30 mouse cellular contexts compared by ENCODE assay signal in genomic region chr5:108076833-108077540, GRCm38 (mm10). TPM values are rescaled to one million over a fixed set of nuclear protein-coding genes. Genes with fewer than 3 reads are reported as not detected.
DNase-seq lines count a peak whose midpoint lies in the region; ATAC-seq and TF ChIP-seq lines count a peak whose summit lies in the region.
"Had no signal": no experiment of that assay in that cellular context is flagged by ENCODE, and none has a peak within 500 bp of the region (broad histone marks: within the 10 kb centered on the region; RNA-seq: fewer than 3 reads in every experiment).

No protein-coding gene starts in this region.

- H3K4me3 ChIP-seq in liver, adult 2 months (ENCODE audit: insufficient read depth, low read depth, low read length), result no peak overlapping the region
- H3K4me3 ChIP-seq in liver, embryonic 12.5 days, result no peak overlapping the region
- peak overlapping the region; percentile 6 to 34; a peak in 2 of 4 replicates for H3K4me3 ChIP-seq in ES-E14 (ENCODE audit: insufficient read depth in 1 of 2, low read depth in 1 of 2, low read length in 2 of 2, poor library complexity in 1 of 2, severe bottlenecking in 1 of 2)
- H3K4me3 ChIP-seq in intestine, embryonic 16.5 days (ENCODE audit: low read length), result no peak overlapping the region
- H3K4me3 ChIP-seq in forebrain, embryonic 12.5 days (replicated peaks), result no peak overlapping the region
- H3K4me3 ChIP-seq: embryonic facial prominence, embryonic 12.5 days; forebrain, embryonic 15.5 days; heart, embryonic 10.5 days; heart, embryonic 15.5 days; hindbrain, embryonic 12.5 days; left cerebral cortex, adult 2 months; limb, embryonic 12.5 days; midbrain, embryonic 15.5 days; neural tube, embryonic 15.5 days; stomach, embryonic 15.5 days had no signal

- DNase-seq in liver, adult 2 months (ENCODE audit: extremely low read depth, low read depth, low spot score), result peak; percentile 46
- DNase-seq in ES-E14 (ENCODE audit: low read depth, low spot score), result peak; percentile 88
- no peak for DNase-seq in layer of hippocampus, postnatal 14 days (ENCODE audit: low spot score in 2 of 2)
- no peak for DNase-seq in adrenal gland, adult 2 months
- DNase-seq: adrenal gland, postnatal 10 days; B cell, adult 2 months; cerebellum, adult 8-10 months; cerebellum, postnatal 25 days; heart, postnatal 36 days; kidney, adult 11 months; liver, postnatal 0 days; lung, postnatal 4 days; retina, postnatal 1 day; right cerebral cortex, postnatal 14 days; thymus, postnatal 14 days had no signal

- peaks cover 8% of the 10 kb centered on the region; the same call in 1 of the 2 replicates for H3K36me3 ChIP-seq in liver, adult 2 months (ENCODE audit: control insufficient read depth, insufficient read depth, low read length)
- H3K36me3 ChIP-seq in liver, embryonic 12.5 days, result peaks cover 78% of the 10 kb centered on the region
- H3K36me3 ChIP-seq in ES-E14 (ENCODE audit: control insufficient read depth, insufficient read depth, low read length, poor library complexity, severe bottlenecking), result peaks cover 25% of the 10 kb centered on the region
- peaks cover 4% of the 10 kb centered on the region; the same call in 1 of the 2 replicates for H3K36me3 ChIP-seq in intestine, embryonic 16.5 days (ENCODE audit: control insufficient read depth, insufficient read depth, low read length)
- peaks cover 65% of the 10 kb centered on the region for H3K36me3 ChIP-seq in forebrain, embryonic 12.5 days (replicated peaks)

- H3K27me3 ChIP-seq in liver, adult 2 months (ENCODE audit: control insufficient read depth, insufficient read depth, low read length), result no peaks in the 10 kb centered on the region
- no peaks in the 10 kb centered on the region for H3K27me3 ChIP-seq in liver, embryonic 12.5 days (replicated peaks)
- H3K27me3 ChIP-seq in intestine, embryonic 16.5 days (replicated peaks; ENCODE audit: control insufficient read depth, insufficient read depth, low read length), result no peaks in the 10 kb centered on the region
- H3K27me3 ChIP-seq in forebrain, embryonic 12.5 days, result no peaks in the 10 kb centered on the region
- H3K27me3 ChIP-seq: embryonic facial prominence, embryonic 12.5 days; forebrain, embryonic 15.5 days; heart, embryonic 15.5 days; hindbrain, embryonic 12.5 days; limb, embryonic 12.5 days; midbrain, embryonic 15.5 days; neural tube, embryonic 15.5 days; stomach, embryonic 15.5 days had no signal

- H3K4me1 ChIP-seq in liver, adult 2 months (ENCODE audit: control insufficient read depth, insufficient read depth, low read length), result no peaks in the 10 kb centered on the region; the same call in 1 of the 2 replicates
- H3K4me1 ChIP-seq in liver, embryonic 12.5 days, result peaks cover 8% of the 10 kb centered on the region; the same call in 1 of the 2 replicates
- H3K4me1 ChIP-seq in ES-E14 (ENCODE audit: control insufficient read depth in 2 of 2, insufficient read depth in 2 of 2, low read length in 2 of 2, poor library complexity in 1 of 2), result peaks cover 12 to 26% of the 10 kb centered on the region in 2 experiments; a peak in 2 of 4 replicates
- no peaks in the 10 kb centered on the region for H3K4me1 ChIP-seq in intestine, embryonic 16.5 days (ENCODE audit: control insufficient read depth, insufficient read depth, low read length)
- no peaks in the 10 kb centered on the region for H3K4me1 ChIP-seq in forebrain, embryonic 12.5 days
- H3K4me1 ChIP-seq: embryonic facial prominence, embryonic 12.5 days; forebrain, embryonic 15.5 days; heart, embryonic 10.5 days; hindbrain, embryonic 12.5 days; limb, embryonic 12.5 days; midbrain, embryonic 15.5 days; neural tube, embryonic 15.5 days; stomach, embryonic 15.5 days had no signal

- ATAC-seq in liver, embryonic 12.5 days, result no peak
- ATAC-seq in intestine, embryonic 16.5 days, result peak; percentile 70
- ATAC-seq in forebrain, embryonic 12.5 days (ENCODE audit: low FRiP score), result no peak
- ATAC-seq: forebrain, embryonic 15.5 days; hindbrain, postnatal 0 days; liver, postnatal 0 days; midbrain, embryonic 15.5 days had no signal

- no peak overlapping the region for H3K9ac ChIP-seq in liver, adult 2 months (ENCODE audit: low read depth, low read length)
- no peak overlapping the region for H3K9ac ChIP-seq in liver, embryonic 12.5 days
- peak overlapping the region; percentile 48; the same call in 1 of the 2 replicates for H3K9ac ChIP-seq in ES-E14 (ENCODE audit: insufficient read depth, low read depth, low read length, poor library complexity, severe bottlenecking)
- H3K9ac ChIP-seq in intestine, embryonic 16.5 days (ENCODE audit: low read depth, low read length), result no peak overlapping the region
- H3K9ac ChIP-seq in forebrain, embryonic 12.5 days, result no peak overlapping the region
- H3K9ac ChIP-seq: embryonic facial prominence, embryonic 12.5 days; forebrain, embryonic 15.5 days; heart, embryonic 15.5 days; hindbrain, embryonic 12.5 days; limb, embryonic 12.5 days; liver, postnatal 0 days; midbrain, embryonic 15.5 days; neural tube, embryonic 15.5 days; stomach, embryonic 15.5 days had no signal

- in situ Hi-C loops in ES-E14 (cut with MboI; ENCODE audit: low sequenced_read_pairs in 2 of 2, unreplicated experiment in 2 of 2), result no loop called here

- no peak for TF ChIP-seq POLR2A in liver, adult 2 months (IDR thresholded peaks at IDR 0.05; ENCODE audit: extremely low read depth, insufficient read depth, low read length)

- 82% methylated on average over 6 of the region's 6 CpGs for WGBS in liver, adult 2 months
- WGBS in liver, embryonic 12.5 days (ENCODE audit: insufficient replicate concordance), result 74% methylated on average over 6 of the region's 6 CpGs
- 63% methylated on average over 6 of the region's 6 CpGs for WGBS in intestine, embryonic 16.5 days
- 37% methylated on average over 6 of the region's 6 CpGs for WGBS in forebrain, embryonic 12.5 days

- TF ChIP-seq CTCF in liver, adult 2 months (IDR thresholded peaks at IDR 0.05; ENCODE audit: low read depth, low read length), result no peak

- no peaks in the 10 kb centered on the region for H3K9me3 ChIP-seq in liver, embryonic 12.5 days (replicated peaks)
- no peaks in the 10 kb centered on the region for H3K9me3 ChIP-seq in ES-E14 (ENCODE audit: control insufficient read depth, insufficient read depth, low read depth, low read length)
- H3K9me3 ChIP-seq in intestine, embryonic 16.5 days (ENCODE audit: control insufficient read depth, low read length), result no peaks in the 10 kb centered on the region
- no peaks in the 10 kb centered on the region for H3K9me3 ChIP-seq in forebrain, embryonic 12.5 days
- H3K9me3 ChIP-seq: forebrain, embryonic 15.5 days; heart, embryonic 10.5 days; heart, embryonic 15.5 days; hindbrain, embryonic 12.5 days; midbrain, embryonic 15.5 days; neural tube, embryonic 15.5 days; stomach, embryonic 15.5 days had no signal

- H3K27ac ChIP-seq in liver, adult 2 months (replicated peaks; ENCODE audit: insufficient read depth, low read depth, low read length), result no peak overlapping the region
- H3K27ac ChIP-seq in liver, embryonic 12.5 days, result no peak overlapping the region
- H3K27ac ChIP-seq in ES-E14 (ENCODE audit: insufficient read depth, low read depth, low read length, poor library complexity, severe bottlenecking), result peak overlapping the region; percentile 96; the same call in 1 of the 2 replicates
- H3K27ac ChIP-seq in intestine, embryonic 16.5 days (ENCODE audit: low read length), result peak overlapping the region; percentile 46; the same call in 1 of the 2 replicates
- no peak overlapping the region for H3K27ac ChIP-seq in forebrain, embryonic 12.5 days
- H3K27ac ChIP-seq: embryonic facial prominence, embryonic 12.5 days; forebrain, embryonic 15.5 days; heart, embryonic 10.5 days; heart, embryonic 15.5 days; hindbrain, embryonic 12.5 days; hindbrain, postnatal 0 days; left cerebral cortex, adult 2 months; limb, embryonic 12.5 days; midbrain, embryonic 15.5 days; neural tube, embryonic 15.5 days; stomach, embryonic 15.5 days had no signal

- no peak overlapping the region for H3K4me2 ChIP-seq in liver, embryonic 12.5 days
- H3K4me2 ChIP-seq in intestine, embryonic 16.5 days (ENCODE audit: low read depth, low read length), result no peak overlapping the region
- no peak overlapping the region for H3K4me2 ChIP-seq in forebrain, embryonic 12.5 days
- H3K4me2 ChIP-seq: embryonic facial prominence, embryonic 12.5 days; forebrain, embryonic 15.5 days; heart, embryonic 15.5 days; hindbrain, embryonic 12.5 days; limb, embryonic 12.5 days; liver, embryonic 11.5 days; midbrain, embryonic 15.5 days; neural tube, embryonic 15.5 days; stomach, embryonic 15.5 days had no signal

- H3K79me2 ChIP-seq in liver, adult 2 months (ENCODE audit: control insufficient read depth, insufficient read depth, low read length), result peaks cover 16% of the 10 kb centered on the region

RNA-seq across cellular contexts. Expression of gene Mtf2, which starts 11.5 kb away (rescaled TPM):
- total RNA-seq in liver, adult 2 months (2014; rRNA removed), result 8.2 and 9.8 TPM in 2 replicates
- 3.1 and 4.3 TPM in 2 replicates for polyA plus RNA-seq in liver, adult 2 months (2012; rRNA removed)
- 56.3 and 60.4 TPM in 2 replicates for polyA plus RNA-seq in liver, embryonic 12.5 days (2016; fragmentation: Nextera tagmentation; extraction: Ambion mirVana)
- total RNA-seq in ES-E14 (2012; rRNA removed), result 236 and 242 TPM in 2 replicates
- polyA plus RNA-seq in intestine, embryonic 16.5 days (2015; fragmentation: Nextera tagmentation; extraction: Ambion mirVana), result 69.1 and 74.9 TPM in 2 replicates
- total RNA-seq in layer of hippocampus, postnatal 14 days (2021), result 10 to 100 TPM; 44.8 to 45.4 TPM
- 134 and 138 TPM in 2 replicates for polyA plus RNA-seq in forebrain, embryonic 12.5 days (2016; fragmentation: Nextera tagmentation; extraction: Ambion mirVana)
- total RNA-seq in adrenal gland, adult 2 months (2021), result 10 to 100 TPM; 18.4 to 26.6 TPM
- 4.0 and 5.3 TPM in 2 replicates for polyA plus RNA-seq in adrenal gland, adult 2 months (2012; rRNA removed)

RNA-seq across cellular contexts. Expression of gene Tmed5, which starts 55.4 kb away (rescaled TPM):
- total RNA-seq in liver, adult 2 months (2014; rRNA removed), result 86.8 and 109 TPM in 2 replicates
- 104 and 106 TPM in 2 replicates for polyA plus RNA-seq in liver, adult 2 months (2012; rRNA removed)
- 27.6 and 29.3 TPM in 2 replicates for polyA plus RNA-seq in liver, embryonic 12.5 days (2016; fragmentation: Nextera tagmentation; extraction: Ambion mirVana)
- total RNA-seq in ES-E14 (2012; rRNA removed), result 78.3 and 95.5 TPM in 2 replicates
- polyA plus RNA-seq in intestine, embryonic 16.5 days (2015; fragmentation: Nextera tagmentation; extraction: Ambion mirVana), result 42.0 and 46.8 TPM in 2 replicates
- total RNA-seq in layer of hippocampus, postnatal 14 days (2021), result 10 to 100 TPM; 22.6 to 25.2 TPM
- polyA plus RNA-seq in forebrain, embryonic 12.5 days (2016; fragmentation: Nextera tagmentation; extraction: Ambion mirVana), result 26.2 and 29.7 TPM in 2 replicates
- total RNA-seq in adrenal gland, adult 2 months (2021), result 10 to 100 TPM; 61.8 to 92.0 TPM
- polyA plus RNA-seq in adrenal gland, adult 2 months (2012; rRNA removed), result 214 and 243 TPM in 2 replicates

RNA-seq across cellular contexts. Expression of gene Ccdc18, which starts 55.7 kb away (rescaled TPM):
- 0.18 and 0.87 TPM in 2 replicates for total RNA-seq in liver, adult 2 months (2014; rRNA removed)
- 0.06 TPM in 1 of 2 replicates, not detected in the other for polyA plus RNA-seq in liver, adult 2 months (2012; rRNA removed)
- 7.1 and 9.3 TPM in 2 replicates for polyA plus RNA-seq in liver, embryonic 12.5 days (2016; fragmentation: Nextera tagmentation; extraction: Ambion mirVana)
- total RNA-seq in ES-E14 (2012; rRNA removed), result 9.8 and 11.4 TPM in 2 replicates
- polyA plus RNA-seq in intestine, embryonic 16.5 days (2015; fragmentation: Nextera tagmentation; extraction: Ambion mirVana), result 5.9 and 7.7 TPM in 2 replicates
- 1 to 10 TPM; 1.4 to 1.9 TPM for total RNA-seq in layer of hippocampus, postnatal 14 days (2021)
- 13.1 and 13.4 TPM in 2 replicates for polyA plus RNA-seq in forebrain, embryonic 12.5 days (2016; fragmentation: Nextera tagmentation; extraction: Ambion mirVana)
- 1 to 10 TPM in 1 of 2 experiments, under 1 TPM in 1; 0.62 to 1.5 TPM for total RNA-seq in adrenal gland, adult 2 months (2021)
- polyA plus RNA-seq in adrenal gland, adult 2 months (2012; rRNA removed), result 0.10 TPM in 1 of 2 replicates, not detected in the other

Comparison
In these comparisons a context has a peak if more than half of its experiments do, and no peak if none do; other contexts are left out.
1. DNase-seq: peak in liver, adult 2 months (single experiment) and ES-E14 (single experiment); none in layer of hippocampus, postnatal 14 days (0 of 2) and adrenal gland, adult 2 months (single experiment).
2. H3K27ac ChIP-seq: peak in ES-E14 (single experiment) and intestine, embryonic 16.5 days (single experiment); none in liver, adult 2 months (single experiment), liver, embryonic 12.5 days (single experiment) and forebrain, embryonic 12.5 days (single experiment).
3. H3K4me3 ChIP-seq: peak in ES-E14 (2 of 2); none in liver, adult 2 months (single experiment), liver, embryonic 12.5 days (single experiment), intestine, embryonic 16.5 days (single experiment) and forebrain, embryonic 12.5 days (single experiment).